Mouse (Mus musculus): ENCODE results near the gene Gm1330. TPM values are rescaled to one million over a fixed set of nuclear protein-coding genes. Genes with fewer than 3 reads are reported as not detected.
"Not testable (repeated sequence)": the region's sequence is repeated elsewhere in the genome, so short reads cannot be mapped to it uniquely, and the experiment has no call there.

Gene Gm1330
- not detected for total RNA-seq (2021)
- long read RNA-seq, experiment 1: 0 reads
- long read RNA-seq, experiment 2: 0 reads

DNA sequence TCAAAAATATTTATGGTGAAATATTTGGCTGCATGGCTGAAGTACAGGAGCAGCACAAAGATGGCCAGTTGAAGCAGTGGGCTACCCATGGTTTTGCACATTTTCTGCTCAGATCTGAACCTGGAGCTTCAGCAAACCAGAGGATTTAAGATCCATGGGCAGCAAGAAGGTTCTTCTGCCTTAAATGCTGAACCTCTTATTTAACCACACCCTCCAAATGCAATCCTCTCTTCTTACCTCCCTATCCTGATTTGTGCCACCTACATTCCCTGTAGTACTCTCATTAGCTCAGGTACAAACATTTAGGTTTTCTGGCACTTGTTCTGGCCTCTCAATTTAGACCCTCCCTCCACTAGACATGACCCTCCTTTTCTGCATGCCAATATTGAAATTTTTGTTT, at the start of gene Gm1330:
Gene Gm1330, minus strand, starts transcription at position 101 of the 400 bp plus-strand sequence.
- no peak within 1 kb of the TSS for H3K4me3 ChIP-seq
- TF ChIP-seq CTCF (IDR thresholded peaks at IDR 0.05): no peak
- DNase-seq (ENCODE audit: extremely low spot score in 1 of 2, low spot score in 2 of 2): no peak
- intact Hi-C loops (cut with DNase I): no loop called here
- H3K27ac ChIP-seq: no peak within 1 kb of the TSS

DNA sequence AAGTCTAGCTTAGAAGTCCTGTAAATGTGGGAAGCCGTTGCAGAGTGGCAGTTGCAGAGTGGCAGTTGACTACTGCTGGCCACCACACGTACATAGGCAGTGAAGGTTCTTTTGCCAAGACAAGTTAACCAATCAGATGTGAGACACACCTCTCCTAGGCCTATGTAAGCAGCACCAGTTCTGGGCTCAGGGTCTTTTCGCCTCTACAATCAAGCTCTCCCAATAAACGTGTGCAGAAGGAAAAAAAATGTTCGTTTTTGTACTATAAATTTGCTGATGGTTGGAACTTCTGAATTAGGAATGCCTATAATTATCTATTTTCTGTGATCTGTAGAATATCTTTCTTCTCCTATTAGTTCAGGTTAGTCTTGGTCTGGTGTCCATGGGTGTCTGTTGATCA, 14.1 kb upstream of the Gm1330 start, which contains the start of gene Gm10750:
Gene Gm10750, minus strand, starts transcription at position 101 of the 400 bp plus-strand sequence.
- H3K27ac ChIP-seq; intact Hi-C loops (cut with DNase I); DNase-seq (ENCODE audit: extremely low spot score in 1 of 2, low spot score in 2 of 2); H3K4me3 ChIP-seq: not testable (repeated sequence)

DNA sequence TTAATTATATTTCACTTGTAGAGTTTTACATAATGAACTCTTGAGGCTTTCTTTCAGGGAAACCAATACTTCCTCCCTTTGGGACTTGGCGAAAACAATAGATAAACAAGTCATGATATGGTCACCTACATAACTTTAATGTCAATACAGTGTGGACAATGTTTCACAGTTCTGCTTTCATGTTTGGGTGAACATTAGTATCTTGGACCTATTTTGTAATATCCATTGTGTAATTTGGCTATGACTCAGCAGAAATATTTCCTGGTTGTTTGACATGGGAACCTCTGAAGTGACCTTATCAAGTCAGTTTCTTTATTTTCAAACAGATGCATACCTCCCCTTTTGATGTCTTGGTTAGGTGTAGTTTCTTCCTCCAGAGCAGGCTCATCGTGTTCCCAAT, 1.8 kb upstream of the Gm1330 start:
- Histone ChIP-seq H3K27ac (no peak overlapping the region), H3K4me3 (no peak overlapping the region)
- no peak for DNase-seq (ENCODE audit: extremely low spot score in 1 of 2, low spot score in 2 of 2)
- intact Hi-C loops (cut with DNase I): no loop called here
- no peak for TF ChIP-seq CTCF (IDR thresholded peaks at IDR 0.05)

DNA sequence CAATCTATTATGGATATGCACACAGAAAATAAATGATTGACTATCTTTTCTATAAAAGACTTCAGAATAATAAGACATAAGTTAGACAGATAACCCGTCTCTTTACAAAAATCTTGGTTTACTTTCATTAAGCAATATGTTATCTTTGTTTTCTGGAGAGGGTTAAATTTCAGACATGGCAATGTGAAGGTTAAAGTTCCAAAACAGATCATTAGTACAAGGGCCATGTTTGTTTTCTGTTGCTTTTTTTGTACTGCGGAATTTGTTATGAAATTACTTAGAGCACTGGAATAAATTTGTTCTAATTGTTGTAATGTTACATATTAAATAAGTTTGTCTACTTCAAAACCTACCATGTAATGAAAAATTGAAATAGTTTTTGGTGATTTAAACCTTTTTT, 7.9 kb downstream of the Gm1330 start:
- intact Hi-C loops (cut with DNase I): no loop called here
- DNase-seq (ENCODE audit: extremely low spot score in 1 of 2, low spot score in 2 of 2): no peak
- no peak overlapping the region for H3K27ac ChIP-seq
- no peak for TF ChIP-seq CTCF (IDR thresholded peaks at IDR 0.05)
- no peak overlapping the region for H3K4me3 ChIP-seq

Other genes with a start within 250 kb of the Gm1330 start
- gene Cst11, start 231.8 kb downstream of the Gm1330 start, total RNA-seq (2021): not detected
- gene 8030411F24Rik, start 221.2 kb downstream of the Gm1330 start, total RNA-seq (2021): not detected
- gene Cst12, start 213.9 kb downstream of the Gm1330 start, total RNA-seq (2021): 1 to 10 TPM; 2.1 to 2.4 TPM
- gene Cst8, start 204.5 kb downstream of the Gm1330 start, total RNA-seq (2021): not detected
- not detected for gene Cst13, start 183.2 kb downstream of the Gm1330 start, total RNA-seq (2021)
- not detected for gene Cst9, start 168.1 kb downstream of the Gm1330 start, total RNA-seq (2021)
- not detected for gene 9230104L09Rik, start 138.2 kb downstream of the Gm1330 start, total RNA-seq (2021)
- 1,000 to 10,000 TPM; 1,809 to 1,890 TPM for gene Cst3, start 127.6 kb downstream of the Gm1330 start, total RNA-seq (2021)
- not detected for gene Gm10750, start 14.0 kb upstream of the Gm1330 start, total RNA-seq (2021)